Mouse (Mus musculus) heart, adult 18-20 months (tissue): ENCODE measurements around the gene Vps51. TPM values are rescaled to one million over a fixed set of nuclear protein-coding genes. Genes with fewer than 3 reads are reported as not detected.
A peak's percentile ranks its signal among the peaks of the same experiment; 100 is the strongest.

Source experiments
- DNase-seq, 2 experiments: peaks; one replicate each; pipeline ENCODE4 v3.0.0; 2021 to 2022; ENCODE audit warnings: mixed read lengths in 1 of 2
- total RNA-seq, 2 experiments: library from RNA; stranded (reverse); gene quantifications; 2 replicates each; pipeline ENCODE4 v1.2.3; 2021

Vps51 gene
- total RNA-seq, 2 experiments from 2014 or later, result 20.9 to 22.2 TPM

DNA sequence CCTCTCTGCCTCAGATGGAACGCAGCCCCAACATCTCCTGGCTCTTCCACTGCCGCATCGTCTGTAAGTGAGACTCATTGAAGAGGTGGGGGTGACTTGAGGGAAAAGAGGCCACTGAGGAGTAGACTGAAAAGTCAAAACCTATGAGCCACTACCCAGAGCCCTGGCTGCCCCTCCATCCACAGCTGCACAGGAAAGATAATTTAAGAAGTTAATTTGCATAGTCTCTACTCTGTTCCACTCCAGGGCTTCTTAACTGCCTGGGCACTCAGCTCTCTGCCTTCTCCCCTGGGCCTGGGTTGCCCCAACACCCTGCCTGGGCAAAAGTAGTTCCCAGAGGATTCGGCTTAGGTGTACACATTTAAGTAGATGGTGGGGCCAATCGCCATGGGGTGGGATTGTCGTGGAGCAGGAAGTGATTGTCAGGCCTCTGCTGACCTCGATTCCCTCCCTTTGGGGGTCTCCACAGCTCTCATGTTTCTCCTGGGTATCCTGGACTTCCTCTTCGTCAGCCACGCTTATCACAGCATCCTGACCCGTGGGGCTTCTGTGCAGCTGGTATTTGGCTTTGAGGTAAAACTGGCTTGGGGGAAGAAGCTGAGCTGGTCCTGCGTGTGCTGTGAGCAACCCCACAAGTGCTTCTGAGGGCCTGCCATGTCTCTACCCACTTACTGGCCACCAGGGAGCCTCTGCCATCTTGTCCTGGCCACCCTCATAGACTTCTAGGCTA is 28.2 kb downstream of the Vps51 start:
- peak in 1 of 2 experiments; percentile 7 for DNase-seq

DNA sequence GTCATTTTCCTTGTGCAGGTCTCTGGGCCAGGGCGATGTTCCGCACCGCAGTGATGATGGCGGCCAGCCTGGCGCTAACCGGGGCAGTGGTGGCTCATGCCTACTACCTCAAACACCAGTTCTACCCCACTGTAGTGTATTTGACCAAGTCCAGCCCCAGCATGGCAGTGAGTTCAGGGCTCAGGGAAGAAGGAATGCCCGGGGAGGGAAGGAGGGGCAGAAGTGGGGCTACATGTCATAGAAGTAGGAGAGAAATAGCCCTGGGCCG is 29.2 kb downstream of the Vps51 start:
- peak in 1 of 2 experiments; percentile 6 for DNase-seq

GRCm38 (mm10) chr19:6047154-6047898 is 29.7 kb downstream of the Vps51 start:
- DNase-seq, result peak in 1 of 2 experiments; percentile 29

GRCm38 (mm10) chr19:6046294-6047153 is 30.5 kb downstream of the Vps51 start, which contains the start of gene Syvn1:
Syvn1 (plus strand) TSS chr19:6046576.
- peak; percentile 95 to 96 for DNase-seq

- no peak for DNase-seq
Measured at GRCm38 (mm10) chr19:6045366-6046293, 31.4 kb downstream of the Vps51 start.

GRCm38 (mm10) chr19:6044102-6044501 is 32.9 kb downstream of the Vps51 start:
- DNase-seq, result peak in 1 of 2 experiments; percentile 11

- DNase-seq, result no peak
Measured at GRCm38 (mm10) chr19:6042293-6042692, 34.7 kb downstream of the Vps51 start.

GRCm38 (mm10) chr19:6040002-6040401 is 37.0 kb downstream of the Vps51 start:
- DNase-seq, result no peak

- no peak for DNase-seq
Measured at GRCm38 (mm10) chr19:6038326-6038725, 38.7 kb downstream of the Vps51 start.

GRCm38 (mm10) chr19:6037695-6038094 is 39.3 kb downstream of the Vps51 start:
- no peak for DNase-seq

DNA sequence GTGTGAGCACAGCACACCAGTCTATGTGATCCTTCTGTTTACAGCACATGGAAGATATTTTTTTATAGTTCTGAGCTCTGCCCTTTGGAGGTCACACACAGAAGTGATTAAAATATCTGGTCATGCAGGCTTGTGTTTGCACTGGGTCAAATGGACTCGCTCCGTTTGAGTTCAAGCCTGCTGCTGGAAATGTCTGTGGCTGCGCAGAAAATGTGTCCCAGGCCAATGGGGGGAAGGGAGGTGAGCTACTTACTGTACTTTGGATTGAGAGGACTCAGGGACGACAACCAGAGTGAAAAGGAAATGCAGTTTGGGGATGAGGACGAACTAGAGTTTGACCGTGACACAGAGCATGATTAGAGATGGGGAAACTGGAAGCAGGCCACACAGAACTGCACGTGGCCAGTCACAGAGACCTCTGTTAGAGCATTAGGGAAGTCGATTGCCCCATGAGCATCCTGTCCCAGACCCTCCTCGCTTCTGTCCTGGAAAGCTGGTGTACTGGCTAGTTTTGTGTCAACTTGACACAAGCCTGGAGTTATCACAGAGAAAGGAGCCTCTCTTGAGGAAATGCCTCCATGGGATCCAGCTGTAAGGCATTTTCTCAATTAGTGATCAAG is 41.0 kb downstream of the Vps51 start:
- DNase-seq, result no peak

- DNase-seq, result no peak
Measured at GRCm38 (mm10) chr19:6030520-6031280, 46.3 kb downstream of the Vps51 start.

- no peak for DNase-seq
Measured at GRCm38 (mm10) chr19:6029426-6029825, 47.6 kb downstream of the Vps51 start.

DNA sequence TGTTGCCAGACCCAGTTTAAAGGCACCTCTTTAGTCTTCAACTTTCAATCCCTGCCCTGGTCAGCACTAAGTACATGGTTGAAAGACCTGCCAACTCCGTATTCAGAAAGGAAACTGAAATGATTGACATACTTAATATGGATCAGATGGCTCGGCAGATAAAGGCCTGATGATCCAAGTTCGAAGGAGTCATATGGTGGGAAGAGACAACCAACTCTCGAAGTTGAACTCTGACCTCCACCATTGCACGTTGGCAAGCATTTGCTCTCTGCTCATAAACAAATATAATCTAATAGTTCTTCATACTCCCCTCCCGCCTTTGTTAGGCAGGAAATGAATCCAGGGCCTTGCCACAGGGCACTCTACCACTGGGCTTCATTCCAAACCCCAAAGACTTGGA is 48.0 kb downstream of the Vps51 start:
- DNase-seq, result no peak

- DNase-seq, result no peak
Measured at GRCm38 (mm10) chr19:6023930-6024329, 53.1 kb downstream of the Vps51 start.

DNA sequence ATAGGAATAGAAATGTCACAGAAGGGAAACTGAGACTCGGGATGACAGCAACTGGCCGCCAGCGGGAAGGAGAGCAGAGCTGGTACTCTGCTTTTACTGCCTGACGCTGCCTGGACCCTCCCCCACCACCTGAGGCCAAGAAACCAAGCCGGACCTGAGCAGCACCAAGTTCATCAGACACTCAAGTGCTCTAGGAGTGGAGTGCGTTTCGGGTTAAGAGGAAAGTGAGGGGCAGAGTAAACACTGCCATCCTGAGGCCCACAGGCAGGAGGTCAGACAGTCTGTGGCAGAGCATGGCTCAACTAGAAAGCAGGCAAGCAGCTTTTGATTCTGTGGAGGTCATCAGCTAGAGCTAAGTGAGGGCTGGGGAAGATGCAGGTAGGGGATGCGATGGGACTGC is 54.0 kb downstream of the Vps51 start:
- no peak for DNase-seq

GRCm38 (mm10) chr19:6020276-6020675 is 56.8 kb downstream of the Vps51 start:
- DNase-seq, result no peak

DNA sequence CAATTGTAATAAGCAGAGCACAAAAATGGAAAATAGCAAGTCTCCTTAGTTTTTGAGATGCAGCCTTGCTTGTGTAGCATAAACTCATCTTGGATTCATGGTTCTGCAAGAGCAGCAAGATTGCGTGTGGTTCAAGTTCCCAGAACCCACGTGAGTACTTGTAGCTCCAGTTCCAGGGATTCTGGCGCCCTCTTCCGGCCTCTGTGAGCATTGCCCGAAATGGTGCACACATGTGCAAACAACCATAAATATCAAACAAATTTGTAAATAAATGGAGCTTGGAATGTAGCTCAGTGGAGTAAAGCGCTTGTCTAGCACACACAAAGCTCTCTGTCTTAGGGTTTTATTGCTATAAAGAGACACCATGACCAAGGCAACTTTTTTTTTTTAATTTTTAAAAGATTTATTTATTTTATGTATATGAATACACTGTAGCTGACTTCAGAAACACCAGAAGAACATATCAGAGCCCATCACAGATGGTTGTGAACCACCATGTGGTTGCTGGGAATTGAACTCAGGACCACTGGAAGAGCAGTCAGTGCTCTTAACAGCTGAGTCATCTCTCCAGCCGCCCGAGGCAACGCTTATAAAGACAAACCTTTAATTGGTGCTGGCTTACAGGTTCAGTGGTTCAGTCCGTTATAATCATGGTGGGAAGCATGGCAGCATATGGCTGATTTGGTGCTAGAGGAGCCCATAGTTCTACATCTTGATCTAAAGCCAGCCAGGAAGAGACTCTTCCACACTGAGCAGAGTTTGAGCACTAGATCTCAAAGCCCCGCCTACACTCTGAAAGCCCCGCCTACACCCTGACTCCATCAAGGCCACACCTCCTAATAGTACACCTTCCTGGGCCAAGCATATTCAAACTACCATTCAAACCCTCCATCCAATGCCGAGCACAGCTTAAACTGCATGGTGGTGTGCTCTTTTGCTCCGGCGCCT is 58.6 kb downstream of the Vps51 start:
- DNase-seq, result peak; percentile 84 to 95
